Mouse (Mus musculus) megakaryocyte, embryonic 14.5 days (primary cell): ENCODE results near the gene Ugt1a7c. TPM values are rescaled to one million over a fixed set of nuclear protein-coding genes. Genes with fewer than 3 reads are reported as not detected.
A peak's percentile ranks its signal among the peaks of the same experiment; 100 is the strongest.
"Not testable (repeated sequence)": the region's sequence is repeated elsewhere in the genome, so short reads cannot be mapped to it uniquely, and the experiment has no call there.

Experiments
- H3K27me3 ChIP-seq: replicated peaks from 2 replicates; pipeline ENCODE3; 2012; ENCODE audit warnings: inconsistent platforms
- H3K36me3 ChIP-seq: replicated peaks from 2 replicates; pipeline ENCODE3; 2012; ENCODE audit warnings: low read length, inconsistent platforms, mixed read lengths
- H3K4me1 ChIP-seq: 2 replicates; pipeline ENCODE4 v1.6.1; 2012; ENCODE audit warnings: inconsistent platforms
- H3K4me3 ChIP-seq: replicated peaks from 2 replicates; pipeline ENCODE3; 2012; ENCODE audit warnings: moderate library complexity, mild to moderate bottlenecking, inconsistent platforms
- H3K9me3 ChIP-seq: 2 replicates; pipeline ENCODE4 v1.6.1; 2012; ENCODE audit warnings: inconsistent platforms
- FLI1 ChIP-seq: IDR thresholded peaks from 2 replicates; pipeline ENCODE4 v1.6.1; 2012; ENCODE audit warnings: low read length, inconsistent platforms, mixed read lengths
- GATA1 ChIP-seq: IDR thresholded peaks from 3 replicates; pipeline ENCODE4 v1.6.1; 2012; ENCODE audit warnings: mixed read lengths, low read length, inconsistent platforms, borderline replicate concordance
- polyA plus RNA-seq: library from polyadenylated mRNA; stranded (reverse); fragments of >175 nt; gene quantifications from 2 replicates; pipeline ENCODE4 v1.2.3, GENCODE M21; 2012; ENCODE audit warnings: low replicate concordance; ENCODE audit not compliant: insufficient read depth

The Ugt1a7c gene
- 11.0 TPM in 1 of 2 replicates, not detected in the other for polyA plus RNA-seq

GRCm38 (mm10) chr1:88094941-88095492, at the start of gene Ugt1a7c:
Gene Ugt1a7c (plus strand): TSS chr1:88095062.
- H3K9me3 ChIP-seq = no peaks in the 10 kb centered on the region
- H3K4me1 ChIP-seq = peaks cover 26% of the 10 kb centered on the region
- no peaks in the 10 kb centered on the region for H3K27me3 ChIP-seq
- H3K4me3 ChIP-seq = peak within 1 kb of the TSS; percentile 77
- TF ChIP-seq GATA1 = no peak
- no peak for TF ChIP-seq FLI1
- no peaks in the 10 kb centered on the region for H3K36me3 ChIP-seq

DNA sequence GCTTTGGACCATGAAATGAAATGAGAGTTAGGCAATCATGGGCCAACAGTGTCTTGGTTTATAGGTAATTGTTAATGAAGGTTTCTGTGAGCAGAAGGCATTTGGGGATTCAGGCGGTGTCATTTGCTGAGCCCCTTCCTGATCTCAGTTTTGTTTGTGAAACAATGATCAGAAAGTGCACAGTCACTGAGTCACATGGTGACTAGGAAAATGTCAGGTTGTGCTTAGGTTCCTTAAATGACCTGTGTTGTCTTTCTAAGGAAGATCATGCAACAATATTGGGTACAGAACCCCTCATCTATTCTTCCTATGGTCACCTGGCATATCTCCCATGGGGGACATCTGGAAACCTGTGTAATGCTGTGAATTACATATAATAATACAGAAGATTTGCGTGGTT, 47.5 kb upstream of the Ugt1a7c start:
- H3K4me3 ChIP-seq, H3K4me1 ChIP-seq, H3K36me3 ChIP-seq, H3K9me3 ChIP-seq, H3K27me3 ChIP-seq: not testable (repeated sequence)

DNA sequence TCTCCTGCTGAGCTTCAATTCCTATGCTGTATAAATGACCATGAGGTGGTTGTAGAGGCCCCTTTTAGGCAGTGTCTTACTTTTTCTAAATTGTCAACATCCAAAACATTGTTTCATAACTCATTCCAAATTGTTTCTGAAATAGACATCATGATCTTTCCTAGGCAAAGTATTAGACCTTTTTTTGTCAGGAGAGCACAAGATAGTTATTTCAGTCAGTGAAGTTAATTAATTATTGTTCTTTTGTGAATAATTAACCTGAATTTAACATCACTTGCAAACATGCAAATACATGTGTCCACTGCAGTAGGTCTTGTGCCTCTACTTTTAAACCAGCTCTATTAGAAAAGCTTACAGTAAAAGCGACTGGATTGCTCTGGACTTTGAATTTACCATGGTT, 39.8 kb upstream of the Ugt1a7c start, which contains the start of gene Ugt1a10:
Gene Ugt1a10 (plus strand): TSS at position 301 of the 400 bp plus-strand sequence.
- no peaks in the 10 kb centered on the region for H3K36me3 ChIP-seq
- H3K4me3 ChIP-seq = no peak within 1 kb of the TSS
- no peaks in the 10 kb centered on the region for H3K4me1 ChIP-seq
- peaks cover 4% of the 10 kb centered on the region for H3K27me3 ChIP-seq
- TF ChIP-seq GATA1 (no peak), FLI1 (no peak)
- no peaks in the 10 kb centered on the region for H3K9me3 ChIP-seq

- not testable (repeated sequence) for H3K4me3 ChIP-seq, H3K4me1 ChIP-seq, H3K9me3 ChIP-seq, H3K27me3 ChIP-seq, H3K36me3 ChIP-seq
These were observed 28.3 kb upstream of the Ugt1a7c start for GRCm38 (mm10) chr1:88066472-88067102.

GRCm38 (mm10) chr1:88070495-88070894, 24.4 kb upstream of the Ugt1a7c start, which contains the start of gene Ugt1a9:
Gene Ugt1a9 (plus strand): TSS chr1:88070800.
- peaks cover 4% of the 10 kb centered on the region for H3K27me3 ChIP-seq
- TF ChIP-seq GATA1 (no peak), FLI1 (no peak)
- H3K4me1 ChIP-seq = no peaks in the 10 kb centered on the region
- no peaks in the 10 kb centered on the region for H3K36me3 ChIP-seq
- no peak within 1 kb of the TSS for H3K4me3 ChIP-seq
- H3K9me3 ChIP-seq = no peaks in the 10 kb centered on the region

- no peaks in the 10 kb centered on the region for H3K36me3 ChIP-seq
- H3K27me3 ChIP-seq = peaks cover 4% of the 10 kb centered on the region
- no peaks in the 10 kb centered on the region for H3K9me3 ChIP-seq
- H3K4me3 ChIP-seq = no peak overlapping the region
- no peaks in the 10 kb centered on the region for H3K4me1 ChIP-seq
- TF ChIP-seq FLI1 = no peak
- no peak for TF ChIP-seq GATA1
These were observed 24.0 kb upstream of the Ugt1a7c start for GRCm38 (mm10) chr1:88070902-88071301.

GRCm38 (mm10) chr1:88074471-88074870, 20.4 kb upstream of the Ugt1a7c start:
- Histone ChIP-seq H3K9me3 (no peaks in the 10 kb centered on the region), H3K36me3 (no peaks in the 10 kb centered on the region), H3K27me3 (peaks cover 4% of the 10 kb centered on the region), H3K4me1 (peaks cover 8% of the 10 kb centered on the region), H3K4me3 (no peak overlapping the region)
- TF ChIP-seq GATA1 = no peak
- no peak for TF ChIP-seq FLI1

- Histone ChIP-seq H3K9me3 (no peaks in the 10 kb centered on the region), H3K4me3 (no peak overlapping the region), H3K36me3 (no peaks in the 10 kb centered on the region), H3K27me3 (peaks cover 3% of the 10 kb centered on the region), H3K4me1 (peaks cover 8% of the 10 kb centered on the region)
- TF ChIP-seq GATA1 = no peak
- no peak for TF ChIP-seq FLI1
These were observed 17.7 kb upstream of the Ugt1a7c start for GRCm38 (mm10) chr1:88077128-88077527.

- peaks cover 8% of the 10 kb centered on the region for H3K4me1 ChIP-seq
- no peak overlapping the region for H3K4me3 ChIP-seq
- H3K27me3 ChIP-seq = peaks cover 2% of the 10 kb centered on the region
- TF ChIP-seq FLI1 (no peak), GATA1 (no peak)
- H3K9me3 ChIP-seq = no peaks in the 10 kb centered on the region
- no peaks in the 10 kb centered on the region for H3K36me3 ChIP-seq
These were observed 13.2 kb upstream of the Ugt1a7c start for GRCm38 (mm10) chr1:88081670-88082069.

GRCm38 (mm10) chr1:88086125-88086524, 8.7 kb upstream of the Ugt1a7c start:
- TF ChIP-seq FLI1 (no peak), GATA1 (no peak)
- Histone ChIP-seq H3K4me3 (no peak overlapping the region), H3K27me3 (peaks cover 9% of the 10 kb centered on the region), H3K9me3 (no peaks in the 10 kb centered on the region), H3K4me1 (no peaks in the 10 kb centered on the region), H3K36me3 (no peaks in the 10 kb centered on the region)
